Mouse (Mus musculus) testis, postnatal 14 days (tissue): Measurements from ENCODE around the gene Uhrf2.

Experiments
- DNase-seq: peaks from one replicate; pipeline ENCODE4 v3.0.0; 2021; ENCODE audit warnings: low spot score

Gene Uhrf2

DNA sequence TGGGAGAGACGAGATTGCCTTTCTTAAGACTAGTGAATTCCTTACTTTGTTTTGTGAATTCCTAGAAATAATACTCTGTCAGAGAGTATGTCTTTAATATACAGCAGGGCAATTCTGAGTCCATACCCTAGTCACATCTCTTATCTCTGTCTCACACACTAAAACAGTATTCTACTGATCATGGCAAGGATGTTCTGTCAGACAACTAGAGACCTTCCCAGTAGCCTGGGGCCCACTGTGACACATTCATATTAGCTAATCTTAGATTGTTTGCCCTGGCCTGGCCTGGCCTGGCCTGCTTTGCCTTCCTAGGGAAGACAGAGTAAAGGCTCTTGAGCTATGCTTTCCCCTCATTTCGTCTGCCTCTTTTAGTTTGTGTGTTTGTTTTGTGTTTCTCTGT is 20.3 kb downstream of the Uhrf2 start:
- no peak for DNase-seq

DNA sequence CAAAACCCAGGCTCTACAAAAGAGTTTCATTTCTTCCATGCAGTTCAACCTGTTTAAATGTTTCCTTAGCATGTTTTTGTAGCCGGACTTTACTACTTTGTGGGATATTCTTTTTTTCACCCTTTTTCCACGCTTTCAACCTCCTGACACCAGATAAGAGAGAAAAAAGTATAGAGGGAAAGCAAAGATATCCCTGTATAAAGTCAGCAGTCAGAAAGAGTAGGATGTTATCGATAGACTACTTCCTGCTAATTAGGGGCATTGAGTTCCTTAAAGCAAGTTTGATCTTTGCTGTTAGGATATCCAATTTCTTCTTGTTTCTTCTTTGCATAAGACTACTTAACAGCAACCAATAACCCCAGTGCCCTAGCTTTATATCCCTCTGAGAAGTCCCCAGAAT is 21.2 kb downstream of the Uhrf2 start:
- no peak for DNase-seq

DNA sequence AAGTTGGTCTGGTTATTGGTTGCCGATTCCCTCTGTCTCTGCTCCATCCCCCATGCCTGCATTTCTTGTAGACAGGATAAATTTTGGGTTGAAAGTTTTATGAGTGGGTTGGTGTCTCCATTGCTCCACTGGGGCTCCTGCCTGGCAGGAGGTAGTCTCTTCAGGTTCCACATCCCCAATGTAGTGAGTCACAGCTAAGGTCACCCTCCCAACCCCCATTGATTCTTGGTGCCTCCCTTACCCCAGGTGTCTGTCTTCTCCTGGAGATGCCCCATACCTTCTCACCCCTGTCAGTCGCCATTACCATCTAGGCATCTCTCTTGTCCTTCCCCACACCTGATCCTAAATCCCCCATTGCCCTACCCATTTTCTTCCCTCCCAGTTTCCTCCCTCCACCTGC is 23.9 kb downstream of the Uhrf2 start:
- DNase-seq, result no peak

DNA sequence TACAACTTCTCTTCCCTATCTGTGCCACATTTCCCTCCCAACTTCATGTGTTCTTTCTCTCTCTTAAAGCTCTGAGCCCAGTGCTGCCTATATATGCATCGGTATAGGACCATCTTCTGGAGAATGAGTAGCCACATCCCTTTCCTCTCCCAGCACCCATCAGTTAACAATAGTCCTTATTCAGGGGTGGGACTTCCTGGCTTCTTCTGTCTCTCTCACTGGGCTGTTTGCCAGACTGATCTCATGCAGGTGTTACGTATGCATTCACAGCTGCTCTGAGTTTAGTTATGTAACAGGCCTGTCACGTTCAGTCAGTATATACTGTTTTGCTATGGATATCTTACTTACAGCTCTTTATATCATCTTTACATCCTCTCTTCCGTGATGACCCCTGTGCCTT is 35.5 kb downstream of the Uhrf2 start:
- DNase-seq, result no peak

DNA sequence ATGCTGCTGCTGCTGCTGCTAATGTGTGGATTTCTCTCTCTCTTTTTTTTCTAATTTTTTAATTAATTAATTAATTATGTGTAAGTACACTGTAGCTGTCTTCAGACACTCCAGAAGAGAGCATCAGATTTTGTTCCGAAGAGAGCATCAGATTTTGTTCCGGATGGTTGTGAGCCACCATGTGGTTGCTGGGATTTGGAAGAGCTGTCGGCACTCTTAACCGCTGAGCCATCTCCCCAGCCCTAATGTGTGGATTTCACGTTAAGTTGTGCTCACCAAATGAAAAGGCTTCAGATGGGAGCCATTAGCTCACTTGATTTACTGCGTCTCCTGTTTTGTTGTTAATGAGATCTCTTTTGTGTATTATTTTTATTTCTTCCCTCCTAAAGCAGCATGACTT is 59.9 kb downstream of the Uhrf2 start:
- no peak for DNase-seq

DNA sequence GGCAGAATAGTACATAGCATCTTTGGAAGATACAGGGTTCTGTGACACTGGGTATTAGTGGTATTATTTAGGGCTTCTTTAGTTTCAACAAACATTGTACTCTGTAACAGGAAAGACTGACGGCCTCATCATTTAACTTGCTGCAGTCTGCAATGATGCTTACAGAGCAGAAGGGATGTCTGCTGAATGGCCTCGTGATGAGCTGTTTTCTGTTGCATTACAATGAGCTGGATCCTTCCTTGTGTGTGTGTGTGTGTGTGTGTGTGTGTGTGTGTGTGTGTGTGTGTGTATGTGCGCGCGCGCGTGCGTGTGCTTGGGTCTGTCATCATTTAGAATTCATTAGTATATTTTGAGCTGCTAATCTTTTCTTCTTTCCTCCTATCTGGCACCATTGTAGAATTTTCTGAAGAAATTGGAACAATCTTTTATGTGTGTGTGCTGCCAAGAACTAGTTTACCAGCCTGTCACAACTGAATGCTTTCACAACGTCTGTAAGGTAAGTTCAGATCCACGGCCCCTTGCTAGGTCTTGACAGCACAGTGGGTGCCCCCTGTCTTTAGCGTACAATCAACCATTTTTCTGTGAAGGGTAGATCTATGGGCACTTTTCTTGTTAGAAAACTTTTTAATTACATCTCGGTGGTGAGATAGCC is 61.5 kb downstream of the Uhrf2 start:
- DNase-seq, result no peak

DNA sequence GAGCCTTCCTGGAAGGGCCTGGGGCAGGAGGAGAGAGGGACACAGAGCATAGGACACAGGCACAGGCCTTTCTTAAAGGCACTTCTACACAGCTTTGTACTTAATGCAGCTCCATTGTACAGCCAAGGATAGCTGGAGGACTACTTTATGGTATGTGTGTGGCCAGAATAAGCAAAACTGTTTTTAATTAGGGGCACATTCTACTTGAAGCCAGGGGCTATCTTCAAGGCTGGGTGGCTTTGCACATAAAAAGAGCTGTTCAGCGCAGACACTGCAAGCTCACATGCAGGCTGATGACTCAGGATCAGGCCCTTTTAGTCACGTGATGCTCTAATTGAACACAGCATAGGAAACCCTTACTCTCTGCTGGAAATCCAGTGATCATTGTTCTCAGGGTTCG is 65.9 kb downstream of the Uhrf2 start:
- DNase-seq, result no peak

DNA sequence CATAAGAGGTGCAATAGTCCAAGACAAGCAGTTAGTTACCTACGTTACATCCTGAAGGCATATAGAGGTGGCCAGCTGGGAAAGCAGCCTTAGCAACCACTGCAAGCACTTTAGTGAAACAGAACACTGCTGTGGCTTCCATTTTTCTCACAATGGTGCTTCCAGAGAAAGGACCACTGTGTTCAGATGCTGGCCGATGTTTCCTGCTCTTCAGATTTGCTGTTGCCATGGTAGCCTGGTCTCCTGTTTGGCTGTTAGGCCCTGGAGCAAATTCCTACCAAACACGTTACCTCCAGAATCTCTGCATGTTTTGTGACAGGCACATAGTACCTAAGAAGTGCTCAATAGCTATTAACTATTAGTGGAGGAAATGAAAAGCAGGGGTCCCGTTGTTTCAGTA is 66.7 kb downstream of the Uhrf2 start:
- DNase-seq, result no peak

DNA sequence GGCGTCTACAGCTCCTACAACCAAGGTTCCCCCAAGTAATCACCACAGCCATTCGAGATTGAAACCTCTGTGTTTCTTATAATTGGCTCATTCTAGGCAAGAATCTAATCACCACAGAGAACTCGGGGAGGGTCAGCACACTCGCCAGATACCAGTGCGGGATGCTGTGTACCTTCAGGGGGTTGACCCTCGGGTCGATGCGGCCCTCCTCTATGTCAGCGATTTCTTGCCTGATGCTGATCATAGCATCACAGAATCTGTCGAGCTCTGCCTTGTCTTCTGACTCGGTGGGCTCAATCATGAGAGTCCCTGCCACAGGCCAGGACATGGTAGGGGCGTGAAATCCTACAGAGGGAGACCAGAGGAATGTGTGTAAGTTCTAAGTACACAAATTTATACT is 70.3 kb downstream of the Uhrf2 start:
- DNase-seq, result no peak

DNA sequence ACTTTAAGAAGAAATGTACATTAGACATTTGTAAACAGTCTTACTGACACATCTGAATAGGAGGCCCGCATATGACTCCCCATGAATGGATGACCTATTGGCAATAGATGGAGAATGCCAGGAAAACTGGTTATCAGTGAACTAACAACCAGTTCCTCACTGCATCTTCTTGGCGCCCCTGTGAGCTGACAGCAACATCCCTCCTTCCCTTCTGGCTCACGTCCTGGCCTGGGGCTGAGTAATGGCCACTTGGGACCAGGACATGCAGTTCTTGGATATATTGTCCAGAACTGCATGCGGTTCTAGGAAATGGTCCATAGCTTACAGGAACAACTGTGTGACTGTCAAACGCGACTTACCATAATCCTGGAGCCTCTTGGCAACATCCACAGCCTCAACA is 72.3 kb downstream of the Uhrf2 start:
- peak; percentile 19 for DNase-seq

DNA sequence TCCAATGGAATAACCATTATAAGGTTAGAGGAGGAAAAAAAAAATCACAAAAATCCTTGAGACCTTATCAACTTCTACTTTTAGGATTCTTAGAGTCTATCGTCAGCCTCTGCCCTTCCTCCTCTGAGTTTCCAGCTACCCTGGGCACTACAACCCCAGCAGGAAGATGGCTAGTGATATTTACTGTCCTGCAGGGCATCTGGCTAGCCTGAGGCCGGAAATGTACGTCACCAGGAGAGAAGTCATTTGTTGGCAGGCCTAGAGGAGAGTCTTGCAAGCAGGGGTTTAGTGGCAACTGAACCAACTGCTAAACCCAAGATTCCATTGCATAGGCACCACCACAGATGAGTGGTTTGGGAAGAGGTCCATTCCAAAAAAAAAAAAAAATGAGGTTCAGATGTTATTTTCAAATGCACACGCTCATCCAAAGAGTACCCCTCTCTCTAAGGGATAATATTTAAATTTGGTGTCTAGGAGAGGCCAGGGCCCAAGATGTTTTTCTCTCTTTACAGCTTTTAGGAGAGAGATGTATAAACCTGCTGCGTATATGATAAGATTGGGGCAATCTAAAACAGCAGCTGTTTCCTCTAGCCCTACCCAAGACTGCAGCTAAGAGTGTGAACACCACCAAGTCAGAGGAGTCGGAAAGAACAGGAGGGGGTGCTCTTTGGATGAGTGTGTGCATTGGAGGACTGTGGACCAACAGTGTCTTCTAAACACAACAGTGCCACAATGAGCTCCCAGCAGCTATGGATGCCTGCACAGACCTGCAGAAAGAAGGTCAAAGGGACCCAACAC is 74.9 kb downstream of the Uhrf2 start:
- no peak for DNase-seq

DNA sequence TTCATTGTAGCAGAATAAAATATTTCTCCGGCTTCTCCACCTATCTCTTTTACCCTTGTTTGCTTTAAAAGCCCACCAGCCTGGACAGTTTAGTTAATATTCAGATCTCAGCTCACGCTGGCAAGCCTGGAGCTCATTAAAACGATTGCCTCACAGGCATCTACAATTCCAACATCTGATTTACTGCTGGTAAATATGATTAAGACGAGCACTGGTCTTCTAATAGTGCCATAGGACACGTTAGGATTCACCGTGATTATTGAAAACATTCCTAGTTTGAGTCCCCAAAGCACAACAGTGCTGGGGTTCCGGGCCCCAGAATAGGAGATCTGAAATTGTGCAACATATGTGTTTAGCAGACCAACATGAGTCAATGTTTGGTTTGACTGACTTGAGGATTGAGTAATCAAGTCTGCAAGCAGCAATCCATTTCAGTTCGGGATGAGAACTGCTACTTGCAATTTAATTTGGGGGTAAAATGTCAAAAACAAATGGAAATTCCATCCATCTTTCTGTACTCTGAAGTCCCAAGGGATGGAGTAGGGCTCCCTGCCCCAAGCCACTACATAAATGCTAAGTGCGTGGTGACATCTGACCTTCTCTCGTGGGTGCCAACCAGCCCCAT is 77.0 kb downstream of the Uhrf2 start:
- DNase-seq, result no peak

DNA sequence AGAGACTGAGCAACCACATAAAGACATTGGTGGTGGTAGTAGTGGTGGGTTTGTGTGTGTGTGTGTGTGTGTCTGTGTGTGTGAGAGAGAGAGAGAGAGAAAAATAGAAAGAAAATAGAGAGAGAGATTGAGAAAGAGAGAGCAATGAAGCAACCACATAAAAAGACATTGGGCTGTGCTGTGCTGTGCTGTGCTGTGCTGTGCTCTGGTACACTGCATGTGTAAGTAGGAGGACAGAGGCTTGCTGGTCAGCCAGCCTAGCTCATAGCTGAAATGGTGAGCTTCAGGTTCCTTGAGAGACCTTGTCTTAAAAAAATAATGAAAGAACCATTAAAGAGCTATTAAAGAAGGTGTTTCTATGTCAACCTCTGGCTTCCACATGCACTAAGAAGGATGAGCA is 78.3 kb downstream of the Uhrf2 start:
- DNase-seq, result no peak

DNA sequence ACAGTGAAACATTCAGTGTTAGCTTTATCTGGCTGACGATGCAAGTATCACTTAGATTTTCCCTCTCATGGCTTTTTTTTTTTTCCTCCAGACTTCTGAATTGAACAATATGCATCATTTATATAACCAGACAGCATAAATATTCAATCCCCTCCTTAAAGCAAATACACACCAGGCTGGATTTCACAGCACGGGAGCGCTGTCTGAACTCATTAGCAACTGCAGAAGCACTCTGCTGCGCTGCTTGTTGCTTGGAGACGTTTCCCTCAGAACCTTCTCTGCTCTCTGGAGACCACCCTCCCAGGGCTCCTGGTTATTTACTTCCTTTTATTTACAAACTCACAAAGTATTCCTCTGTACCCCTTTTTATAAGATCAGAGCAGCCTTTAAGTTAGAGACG is 78.8 kb downstream of the Uhrf2 start:
- DNase-seq, result no peak

DNA sequence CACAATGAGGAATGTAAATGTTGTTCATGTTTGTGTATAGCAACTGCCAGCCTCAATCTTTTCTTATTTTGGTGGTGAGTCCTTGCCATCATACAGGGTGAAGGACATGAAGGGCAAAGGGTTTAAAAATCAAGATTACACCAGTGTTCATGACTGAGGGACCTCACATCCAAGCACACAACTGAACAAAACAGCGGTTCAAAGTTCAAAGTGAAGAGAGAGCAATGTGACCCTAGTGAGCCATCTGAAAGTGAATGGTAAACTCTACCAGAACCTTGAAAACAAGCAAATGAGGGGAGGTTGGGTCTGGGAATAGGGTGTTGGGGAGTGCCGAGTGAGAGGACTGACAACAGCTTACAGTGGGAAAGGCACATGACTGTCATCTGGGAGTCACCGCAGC is 81.1 kb downstream of the Uhrf2 start:
- no peak for DNase-seq

DNA sequence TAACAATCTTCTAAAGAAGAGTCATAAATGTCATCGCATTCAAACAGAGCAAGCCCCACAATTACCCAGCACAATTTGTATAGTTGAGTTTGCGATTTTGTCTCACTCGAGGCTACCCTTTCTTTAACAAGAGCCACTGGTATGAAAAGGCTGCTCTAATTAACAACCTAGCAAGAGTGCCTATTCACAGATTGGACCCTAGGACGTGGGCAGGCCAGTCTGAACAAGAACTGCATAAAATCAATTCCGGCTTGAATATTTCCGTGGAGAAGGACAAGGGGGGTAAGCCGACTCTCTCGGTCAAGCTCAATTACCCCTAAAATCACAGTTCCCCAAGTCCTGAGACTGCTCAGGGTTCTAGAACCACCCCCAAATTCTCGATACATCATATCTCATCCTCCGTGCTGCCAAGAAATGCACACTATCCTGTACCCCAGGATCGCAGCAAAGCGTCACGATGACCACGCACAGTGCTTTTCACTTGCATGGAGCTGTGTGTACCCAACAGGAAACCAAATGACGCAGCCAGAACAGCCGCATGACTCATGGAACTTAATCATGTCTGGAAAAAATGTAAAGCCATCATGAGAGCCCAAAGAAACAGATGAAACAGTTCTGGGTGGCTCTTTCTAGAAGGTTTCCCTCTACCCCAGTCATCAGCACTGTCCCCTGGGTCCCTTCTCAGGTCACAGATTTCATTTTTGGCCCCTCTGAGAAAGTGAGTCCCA is 82.8 kb downstream of the Uhrf2 start:
- no peak for DNase-seq

DNA sequence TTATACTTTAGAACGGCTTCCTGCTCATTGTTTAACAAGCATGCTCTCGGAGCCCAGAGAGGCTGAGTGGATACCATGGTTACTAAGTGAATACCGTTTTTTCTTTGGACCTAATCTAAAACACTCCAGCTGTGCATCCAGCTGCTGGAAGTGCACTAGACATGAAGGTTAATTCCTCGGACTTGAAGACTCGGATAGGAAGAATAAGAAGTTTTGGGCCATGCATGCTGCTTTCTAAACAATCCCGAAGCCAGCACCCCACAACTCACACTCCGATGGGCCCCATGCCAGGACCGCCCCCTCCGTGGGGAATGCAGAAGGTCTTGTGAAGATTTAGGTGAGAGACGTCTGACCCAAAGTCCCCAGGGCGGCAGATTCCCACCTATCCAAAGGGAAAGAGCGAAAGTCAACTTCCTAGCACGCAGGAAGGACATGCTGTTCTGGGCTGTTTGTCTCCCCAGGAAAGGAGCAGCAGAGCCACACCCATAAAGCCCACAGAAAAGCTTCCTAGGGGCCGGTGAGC is 84.7 kb downstream of the Uhrf2 start:
- no peak for DNase-seq

DNA sequence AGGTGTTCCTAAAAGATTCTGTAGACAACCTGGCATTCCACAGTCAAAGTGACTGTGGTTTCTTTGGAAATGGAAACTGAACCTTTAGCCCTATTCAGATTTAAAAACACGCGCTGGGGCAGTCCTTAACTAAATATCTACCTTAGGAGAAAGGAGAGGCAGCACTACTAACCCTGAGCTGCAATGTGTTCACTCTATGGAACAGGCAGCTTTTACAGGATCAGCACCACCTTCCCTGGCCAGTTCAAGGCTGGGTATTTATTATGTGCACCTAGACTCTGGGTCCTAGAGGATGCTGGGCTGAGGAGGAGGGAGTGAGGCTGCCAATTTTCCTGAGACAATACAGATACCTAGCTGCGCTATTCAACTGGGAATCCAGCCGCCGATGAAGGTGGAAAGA is 85.3 kb downstream of the Uhrf2 start:
- DNase-seq, result no peak

DNA sequence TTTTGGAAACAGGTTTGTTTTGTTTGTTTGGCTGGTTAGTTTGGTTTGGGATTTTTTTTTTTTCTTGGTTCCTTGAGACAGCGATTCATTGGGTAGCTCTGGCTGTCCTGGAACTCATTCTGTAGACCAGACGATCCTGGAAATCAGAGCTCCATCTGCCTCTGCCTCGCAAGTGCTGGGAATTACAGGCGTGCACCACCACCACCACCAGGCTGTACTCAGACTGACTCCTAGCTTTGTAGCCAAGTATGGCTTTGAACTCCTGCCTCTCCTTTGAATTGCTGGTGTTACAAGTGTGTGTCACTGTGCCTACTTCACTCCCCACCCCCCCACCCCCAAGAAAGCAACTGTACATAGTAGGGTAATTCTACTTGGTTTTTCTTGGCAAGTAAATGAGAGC is 86.9 kb downstream of the Uhrf2 start:
- no peak for DNase-seq

DNA sequence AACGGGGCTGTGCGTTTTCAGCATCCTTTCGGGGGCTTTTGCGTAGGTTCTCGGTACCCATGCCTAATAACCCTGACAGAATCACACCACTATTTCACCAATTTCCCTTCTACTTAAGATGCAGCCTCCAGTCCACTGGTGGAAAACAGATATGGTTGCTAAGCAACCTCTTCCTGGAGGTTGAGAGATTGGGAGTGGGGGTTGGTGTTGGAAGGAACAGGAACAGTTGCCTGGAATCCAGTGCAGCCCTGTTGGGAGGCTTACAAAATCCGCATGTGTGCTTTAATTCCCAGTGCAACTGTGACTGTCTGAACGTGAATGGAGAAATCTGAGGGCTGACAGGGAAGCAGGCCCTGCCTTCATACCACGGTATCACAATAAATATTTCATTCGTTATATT is 87.5 kb downstream of the Uhrf2 start:
- DNase-seq, result no peak

DNA sequence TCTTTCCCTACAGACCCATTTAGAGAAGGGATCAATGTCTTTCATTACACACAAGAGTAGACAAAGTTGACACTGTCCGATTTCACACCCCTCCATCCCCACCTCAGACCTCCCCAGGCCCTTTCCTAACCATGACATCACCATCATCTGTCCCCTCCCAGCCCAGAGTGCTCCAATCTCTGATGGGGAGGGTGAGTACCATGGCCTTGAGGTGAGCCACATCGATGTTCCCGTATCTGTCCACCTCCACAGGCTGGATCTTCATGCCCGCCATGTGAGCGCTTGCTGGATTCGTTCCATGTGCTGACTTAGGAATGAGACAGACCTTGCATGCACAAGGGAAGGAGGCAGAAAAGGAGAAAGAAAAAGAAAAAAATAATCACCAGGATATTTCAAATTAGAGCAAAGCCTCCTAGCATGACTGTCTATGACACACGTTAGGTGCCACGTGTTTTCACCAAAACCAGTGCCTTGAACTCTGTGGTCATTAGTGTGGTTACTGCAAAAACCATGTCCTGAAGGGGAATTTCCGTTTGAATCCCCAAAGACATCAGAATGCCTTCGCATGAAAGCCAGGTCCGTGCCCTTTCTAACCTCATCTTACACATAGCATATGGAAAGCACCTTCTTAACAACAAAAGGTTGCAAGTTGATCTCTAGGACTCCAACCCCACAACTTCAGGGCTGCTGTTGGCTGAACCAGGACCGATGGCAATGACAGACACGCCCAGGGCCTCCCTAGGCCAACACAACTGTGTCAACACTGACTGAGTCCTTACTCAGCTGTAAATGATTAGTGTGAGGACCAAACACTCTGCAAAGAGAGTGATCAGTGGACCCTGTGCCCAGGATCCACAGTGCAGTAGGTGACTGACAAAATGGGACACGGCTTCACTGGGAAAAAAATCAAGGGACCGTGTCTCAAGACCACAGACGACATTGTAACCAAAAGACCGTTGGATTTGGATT is 88.3 kb downstream of the Uhrf2 start:
- no peak for DNase-seq
